In genomic region chr2:101827626-101828025, GRCm38 (mm10) we compare ENCODE assay signal across 10 mouse cellular contexts. TPM values are rescaled to one million over a fixed set of nuclear protein-coding genes. Genes with fewer than 3 reads are reported as not detected.
DNase-seq lines count a peak whose midpoint lies in the region; ATAC-seq lines count a peak whose summit lies in the region.
"Had no signal": no experiment of that assay in that cellular context is flagged by ENCODE, and none has a peak within 500 bp of the region (broad histone marks: within the 10 kb centered on the region; RNA-seq: fewer than 3 reads in every experiment).

No protein-coding gene starts in this region.

- no peak overlapping the region for H3K4me2 ChIP-seq in hindbrain, embryonic 13.5 days

- no peak for ATAC-seq in hindbrain, embryonic 13.5 days (ENCODE audit: low FRiP score)

- H3K36me3 ChIP-seq in hindbrain, embryonic 10.5 days = no peaks in the 10 kb centered on the region
- no peaks in the 10 kb centered on the region for H3K36me3 ChIP-seq in hindbrain, embryonic 13.5 days

- no peak overlapping the region for H3K4me3 ChIP-seq in hindbrain, embryonic 10.5 days
- no peak overlapping the region for H3K4me3 ChIP-seq in hindbrain, embryonic 13.5 days

- H3K4me1 ChIP-seq in hindbrain, embryonic 10.5 days (replicated peaks) = peaks cover 16% of the 10 kb centered on the region
- H3K4me1 ChIP-seq in hindbrain, embryonic 13.5 days (replicated peaks) = 0 out of 2 replicates have a peak, but pooled peaks cover 5% of the 10 kb centered on the region

- peak; percentile 34 to 73 for DNase-seq in adrenal gland, adult (ENCODE audit: inconsistent age in 2 of 2, low spot score in 1 of 2)
- no peak for DNase-seq in adrenal gland, postnatal 25 days
- DNase-seq in retina, postnatal 1 day = peak; percentile 12
- DNase-seq in retina, embryonic 14.5 days (ENCODE audit: low spot score) = no peak
- DNase-seq in kidney, postnatal 25 days = peak; percentile 85 to 91
- DNase-seq in thymus, postnatal 14 days = no peak
- no peak for DNase-seq in hindbrain, embryonic 10.5 days (ENCODE audit: low spot score)
- DNase-seq: cerebellum, adult 2 months; thymus, postnatal 36 days had no signal

- H3K27ac ChIP-seq in hindbrain, embryonic 10.5 days = no peak overlapping the region
- no peak overlapping the region for H3K27ac ChIP-seq in hindbrain, embryonic 13.5 days

- no peaks in the 10 kb centered on the region for H3K9me3 ChIP-seq in hindbrain, embryonic 10.5 days
- no peaks in the 10 kb centered on the region for H3K9me3 ChIP-seq in hindbrain, embryonic 13.5 days

- H3K9ac ChIP-seq in hindbrain, embryonic 13.5 days = no peak overlapping the region

- H3K27me3 ChIP-seq in hindbrain, embryonic 10.5 days (ENCODE audit: insufficient read depth, poor library complexity, severe bottlenecking) = no peaks in the 10 kb centered on the region
- no peaks in the 10 kb centered on the region for H3K27me3 ChIP-seq in hindbrain, embryonic 13.5 days

- 54% methylated on average over 5 of the region's 5 CpGs for WGBS in hindbrain, embryonic 10.5 days
- 41% methylated on average over 5 of the region's 5 CpGs for WGBS in hindbrain, embryonic 13.5 days

RNA-seq across cellular contexts. Expression of gene Prr5l, which starts 55.2 kb away (rescaled TPM):
- 5.9 and 6.6 TPM in 2 replicates for total RNA-seq in adrenal gland, postnatal 25 days (2021)
- polyA plus RNA-seq in hindbrain, embryonic 10.5 days (2016; fragmentation: Nextera tagmentation; extraction: Ambion mirVana) = 17.8 and 21.6 TPM in 2 replicates
- 5.7 and 6.8 TPM in 2 replicates for polyA plus RNA-seq in hindbrain, embryonic 13.5 days (2015; fragmentation: Nextera tagmentation; extraction: Ambion mirVana)

RNA-seq across cellular contexts. Expression of gene Commd9, which starts 58.4 kb away (rescaled TPM):
- total RNA-seq in adrenal gland, postnatal 25 days (2021) = 45.3 and 49.6 TPM in 2 replicates
- 71.5 and 85.4 TPM in 2 replicates for polyA plus RNA-seq in hindbrain, embryonic 10.5 days (2016; fragmentation: Nextera tagmentation; extraction: Ambion mirVana)
- polyA plus RNA-seq in hindbrain, embryonic 13.5 days (2015; fragmentation: Nextera tagmentation; extraction: Ambion mirVana) = 99.8 and 110 TPM in 2 replicates

Comparison
In these comparisons a context has a peak if more than half of its experiments do, and no peak if none do; other contexts are left out.
1. DNase-seq: peak in adrenal gland, adult (2 of 2), retina, postnatal 1 day (single experiment) and kidney, postnatal 25 days (2 of 2); none in adrenal gland, postnatal 25 days (single experiment), retina, embryonic 14.5 days (single experiment), thymus, postnatal 14 days (single experiment) and hindbrain, embryonic 10.5 days (single experiment).